14 mouse cellular contexts compared by ENCODE assay signal in the genomic region with DNA sequence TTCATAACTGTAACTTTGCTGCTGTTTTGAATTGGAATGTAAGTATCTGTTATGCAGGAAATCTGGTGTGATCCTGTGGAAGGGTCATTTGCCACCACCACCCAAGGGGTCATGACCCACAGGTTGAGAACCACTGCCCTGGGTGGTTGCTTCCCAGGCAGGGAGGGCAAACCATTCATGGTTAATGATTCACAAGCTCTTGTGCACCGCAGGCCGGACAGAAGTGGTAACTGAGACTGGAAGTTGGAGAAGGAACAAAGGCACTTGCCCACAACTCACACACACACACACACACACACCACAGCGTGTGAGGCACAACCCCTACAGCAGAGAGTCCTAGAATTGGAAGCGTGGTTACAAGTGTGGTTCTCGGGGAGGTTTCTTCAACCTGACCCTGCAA. TPM values are rescaled to one million over a fixed set of nuclear protein-coding genes. Genes with fewer than 3 reads are reported as not detected.
DNase-seq lines count a peak whose midpoint lies in the region; ATAC-seq lines count a peak whose summit lies in the region.
"Had no signal": no experiment of that assay in that cellular context is flagged by ENCODE, and none has a peak within 500 bp of the region (broad histone marks: within the 10 kb centered on the region; RNA-seq: fewer than 3 reads in every experiment).

No protein-coding gene starts in this region.

- H3K9ac ChIP-seq in kidney, embryonic 16.5 days (replicated peaks; ENCODE audit: low read length) = no peak overlapping the region
- H3K9ac ChIP-seq: embryonic facial prominence, embryonic 12.5 days; liver, embryonic 14.5 days; midbrain, embryonic 15.5 days; neural tube, embryonic 13.5 days had no signal

- H3K4me3 ChIP-seq in kidney, embryonic 16.5 days (ENCODE audit: low read length) = no peak overlapping the region
- H3K4me3 ChIP-seq: embryonic facial prominence, embryonic 12.5 days; midbrain, embryonic 15.5 days; neural tube, embryonic 13.5 days had no signal

- no peaks in the 10 kb centered on the region for H3K27me3 ChIP-seq in kidney, embryonic 16.5 days (ENCODE audit: insufficient read depth, low read length)
- H3K27me3 ChIP-seq: embryonic facial prominence, embryonic 12.5 days; midbrain, embryonic 15.5 days; neural tube, embryonic 13.5 days had no signal

- no peaks in the 10 kb centered on the region for H3K9me3 ChIP-seq in kidney, embryonic 16.5 days (ENCODE audit: low read length)
- H3K9me3 ChIP-seq: embryonic facial prominence, embryonic 12.5 days; midbrain, embryonic 15.5 days; neural tube, embryonic 13.5 days had no signal

- no peak overlapping the region for H3K4me2 ChIP-seq in kidney, embryonic 16.5 days (replicated peaks; ENCODE audit: low read depth, low read length)
- H3K4me2 ChIP-seq: embryonic facial prominence, embryonic 12.5 days; heart, embryonic 11.5 days; midbrain, embryonic 15.5 days; neural tube, embryonic 13.5 days had no signal

- DNase-seq in kidney, adult 11 months = peak; percentile 57
- DNase-seq in kidney, postnatal 14 days = peak; percentile 39
- DNase-seq in layer of hippocampus, postnatal 25 days (ENCODE audit: extremely low spot score in 1 of 2, low spot score in 1 of 2) = no peak
- DNase-seq in left cerebral cortex, adult 9 months (ENCODE audit: low spot score in 2 of 2) = no peak
- DNase-seq: gastrocnemius, postnatal 10 days had no signal

- H3K27ac ChIP-seq in kidney, embryonic 16.5 days (ENCODE audit: low read length) = no peak overlapping the region
- H3K27ac ChIP-seq: embryonic facial prominence, embryonic 12.5 days; liver, embryonic 14.5 days; macrophage; midbrain, embryonic 15.5 days; neural tube, embryonic 13.5 days had no signal

- WGBS in kidney, embryonic 16.5 days = 61% methylated on average over 5 of the region's 5 CpGs

- no peak for ATAC-seq in kidney, embryonic 16.5 days (ENCODE audit: low FRiP score, low TSS enrichment)
- peak; percentile 24; the same call in 1 of the 2 replicates for ATAC-seq in common myeloid progenitor, adult 5-6 weeks (replicated peaks; ENCODE audit: low read depth, poor library complexity, severe bottlenecking)
- ATAC-seq in megakaryocyte, adult 5-6 weeks (ENCODE audit: poor library complexity, severe bottlenecking) = peak; percentile 35
- ATAC-seq: midbrain, embryonic 15.5 days had no signal

- H3K36me3 ChIP-seq in kidney, embryonic 16.5 days (ENCODE audit: insufficient read depth, low read length) = no peaks in the 10 kb centered on the region
- H3K36me3 ChIP-seq: embryonic facial prominence, embryonic 12.5 days; midbrain, embryonic 15.5 days; neural tube, embryonic 13.5 days had no signal

- H3K4me1 ChIP-seq in kidney, embryonic 16.5 days (ENCODE audit: insufficient read depth, low read length) = peaks cover 28% of the 10 kb centered on the region
- H3K4me1 ChIP-seq: embryonic facial prominence, embryonic 12.5 days; midbrain, embryonic 15.5 days had no signal

RNA-seq across cellular contexts. Expression of gene Tagap, which starts 3.2 kb away (rescaled TPM):
- 0.60 and 0.68 TPM in 2 replicates for polyA plus RNA-seq in kidney, embryonic 16.5 days (2015; fragmentation: Nextera tagmentation; extraction: Ambion mirVana)
- 10.1 and 12.4 TPM in 2 replicates for total RNA-seq in common myeloid progenitor, adult 5-6 weeks (2017)
- 80.4 and 83.9 TPM in 2 replicates for total RNA-seq in megakaryocyte, adult 5-6 weeks (2015)
- 60.7 and 62.1 TPM in 2 replicates for total RNA-seq in megakaryocyte, adult 5-6 weeks (2017)
- 1 to 10 TPM; 4.3 to 5.6 TPM for total RNA-seq in layer of hippocampus, postnatal 25 days (2021)

RNA-seq across cellular contexts. Expression of gene Rsph3a, which starts 22.9 kb away (rescaled TPM):
- polyA plus RNA-seq in kidney, embryonic 16.5 days (2015; fragmentation: Nextera tagmentation; extraction: Ambion mirVana) = 60.3 and 65.3 TPM in 2 replicates
- 20.1 and 32.4 TPM in 2 replicates for total RNA-seq in common myeloid progenitor, adult 5-6 weeks (2017)
- total RNA-seq in megakaryocyte, adult 5-6 weeks (2015) = 33.5 and 43.2 TPM in 2 replicates
- total RNA-seq in megakaryocyte, adult 5-6 weeks (2017) = 17.9 and 26.0 TPM in 2 replicates
- 10 to 100 TPM; 38.8 to 40.1 TPM for total RNA-seq in layer of hippocampus, postnatal 25 days (2021)

Comparison
In these comparisons a context has a peak if more than half of its experiments do, and no peak if none do; other contexts are left out.
1. DNase-seq: peak in kidney, adult 11 months (single experiment) and kidney, postnatal 14 days (single experiment); none in layer of hippocampus, postnatal 25 days (0 of 2) and left cerebral cortex, adult 9 months (0 of 2).